Mouse (Mus musculus): ENCODE data around the gene Ndufa8. TPM values are rescaled to one million over a fixed set of nuclear protein-coding genes. Genes with fewer than 3 reads are reported as not detected.
A peak's percentile ranks its signal among the peaks of the same experiment; 100 is the strongest.

Gene Ndufa8
- polyA plus RNA-seq, 1 experiment from 2014 or later: 236 TPM

GRCm38 (mm10) chr2:36034898-36035297, 14.3 kb downstream of the Ndufa8 start:
- DNase-seq (ENCODE audit: low spot score) (no peak), ATAC-seq (ENCODE audit: low read depth) (peak; percentile 26; the same call in 1 of the 2 replicates)
- no peaks in the 10 kb centered on the region for H3K9me3 ChIP-seq (ENCODE audit: control insufficient read depth, low read length)
- 84% methylated on average over 7 of the region's 7 CpGs for WGBS
- H3K27me3 ChIP-seq (replicated peaks; ENCODE audit: control insufficient read depth, insufficient read depth, low read length): no peaks in the 10 kb centered on the region
- H3K4me2 ChIP-seq (ENCODE audit: low read depth, low read length): no peak overlapping the region
- H3K4me3 ChIP-seq (ENCODE audit: low read depth, low read length): no peak overlapping the region
- H3K9ac ChIP-seq (ENCODE audit: low read depth, low read length): no peak overlapping the region
- peaks cover 47% of the 10 kb centered on the region for H3K36me3 ChIP-seq (ENCODE audit: control insufficient read depth, insufficient read depth, low read length)
- no peak overlapping the region for H3K27ac ChIP-seq (replicated peaks; ENCODE audit: low read depth, low read length)
- no peaks in the 10 kb centered on the region for H3K4me1 ChIP-seq (ENCODE audit: control insufficient read depth, insufficient read depth, low read length)

GRCm38 (mm10) chr2:36033966-36034365, 15.2 kb downstream of the Ndufa8 start:
- no peak overlapping the region for H3K9ac ChIP-seq (ENCODE audit: low read depth, low read length)
- H3K4me3 ChIP-seq (ENCODE audit: low read depth, low read length): no peak overlapping the region
- H3K4me2 ChIP-seq (ENCODE audit: low read depth, low read length): no peak overlapping the region
- WGBS: 65% methylated on average over 7 of the region's 7 CpGs
- DNase-seq (ENCODE audit: low spot score): no peak
- H3K4me1 ChIP-seq (ENCODE audit: control insufficient read depth, insufficient read depth, low read length): no peaks in the 10 kb centered on the region
- peaks cover 38% of the 10 kb centered on the region for H3K36me3 ChIP-seq (ENCODE audit: control insufficient read depth, insufficient read depth, low read length)
- no peak overlapping the region for H3K27ac ChIP-seq (replicated peaks; ENCODE audit: low read depth, low read length)
- H3K27me3 ChIP-seq (replicated peaks; ENCODE audit: control insufficient read depth, insufficient read depth, low read length): no peaks in the 10 kb centered on the region
- ATAC-seq (ENCODE audit: low read depth): no peak
- no peaks in the 10 kb centered on the region for H3K9me3 ChIP-seq (ENCODE audit: control insufficient read depth, low read length)

GRCm38 (mm10) chr2:36032884-36033283, 16.3 kb downstream of the Ndufa8 start:
- H3K4me3 ChIP-seq (ENCODE audit: low read depth, low read length): no peak overlapping the region
- H3K27ac ChIP-seq (replicated peaks; ENCODE audit: low read depth, low read length): no peak overlapping the region
- peaks cover 28% of the 10 kb centered on the region for H3K36me3 ChIP-seq (ENCODE audit: control insufficient read depth, insufficient read depth, low read length)
- no peaks in the 10 kb centered on the region for H3K9me3 ChIP-seq (ENCODE audit: control insufficient read depth, low read length)
- H3K27me3 ChIP-seq (replicated peaks; ENCODE audit: control insufficient read depth, insufficient read depth, low read length): no peaks in the 10 kb centered on the region
- 79% methylated on average over 7 of the region's 7 CpGs for WGBS
- no peak for DNase-seq (ENCODE audit: low spot score)
- ATAC-seq (ENCODE audit: low read depth): no peak
- H3K4me1 ChIP-seq (ENCODE audit: control insufficient read depth, insufficient read depth, low read length): no peaks in the 10 kb centered on the region
- H3K9ac ChIP-seq (ENCODE audit: low read depth, low read length): no peak overlapping the region
- no peak overlapping the region for H3K4me2 ChIP-seq (ENCODE audit: low read depth, low read length)

- H3K27me3 ChIP-seq (replicated peaks; ENCODE audit: control insufficient read depth, insufficient read depth, low read length): no peaks in the 10 kb centered on the region
- H3K4me3 ChIP-seq (ENCODE audit: low read depth, low read length): no peak overlapping the region
- H3K4me1 ChIP-seq (ENCODE audit: control insufficient read depth, insufficient read depth, low read length): no peaks in the 10 kb centered on the region
- H3K27ac ChIP-seq (replicated peaks; ENCODE audit: low read depth, low read length): no peak overlapping the region
- peak; percentile 22 for DNase-seq (ENCODE audit: low spot score)
- H3K9ac ChIP-seq (ENCODE audit: low read depth, low read length): no peak overlapping the region
- H3K36me3 ChIP-seq (ENCODE audit: control insufficient read depth, insufficient read depth, low read length): no peaks in the 10 kb centered on the region
- ATAC-seq (ENCODE audit: low read depth): no peak
- H3K4me2 ChIP-seq (ENCODE audit: low read depth, low read length): no peak overlapping the region
- no peaks in the 10 kb centered on the region for H3K9me3 ChIP-seq (ENCODE audit: control insufficient read depth, low read length)
- WGBS: 49% methylated on average over 3 of the region's 3 CpGs
These were observed 25.9 kb downstream of the Ndufa8 start for GRCm38 (mm10) chr2:36023291-36023690.

GRCm38 (mm10) chr2:36021385-36022159, 27.6 kb downstream of the Ndufa8 start:
- Histone ChIP-seq H3K4me2 (ENCODE audit: low read depth, low read length) (peak overlapping the region; percentile 59), H3K4me1 (ENCODE audit: control insufficient read depth, insufficient read depth, low read length) (no peaks in the 10 kb centered on the region), H3K4me3 (ENCODE audit: low read depth, low read length) (peak overlapping the region; percentile 30), H3K27ac (replicated peaks; ENCODE audit: low read depth, low read length) (no peak overlapping the region), H3K36me3 (ENCODE audit: control insufficient read depth, insufficient read depth, low read length) (no peaks in the 10 kb centered on the region), H3K9me3 (ENCODE audit: control insufficient read depth, low read length) (no peaks in the 10 kb centered on the region), H3K9ac (ENCODE audit: low read depth, low read length) (0 out of 2 replicates have a peak overlapping the region, but pooled peaks have one; percentile 35), H3K27me3 (replicated peaks; ENCODE audit: control insufficient read depth, insufficient read depth, low read length) (no peaks in the 10 kb centered on the region)
- ATAC-seq (ENCODE audit: low read depth): peak; percentile 67; the same call in 1 of the 2 replicates
- DNase-seq (ENCODE audit: low spot score): peak; percentile 82
- 9% methylated on average over 28 of the region's 32 CpGs for WGBS

- Histone ChIP-seq H3K4me2 (ENCODE audit: low read depth, low read length) (no peak overlapping the region), H3K27ac (replicated peaks; ENCODE audit: low read depth, low read length) (no peak overlapping the region), H3K4me3 (ENCODE audit: low read depth, low read length) (no peak overlapping the region), H3K9ac (ENCODE audit: low read depth, low read length) (no peak overlapping the region), H3K27me3 (replicated peaks; ENCODE audit: control insufficient read depth, insufficient read depth, low read length) (peaks cover 9% of the 10 kb centered on the region), H3K4me1 (ENCODE audit: control insufficient read depth, insufficient read depth, low read length) (peaks cover 11% of the 10 kb centered on the region), H3K36me3 (ENCODE audit: control insufficient read depth, insufficient read depth, low read length) (no peaks in the 10 kb centered on the region), H3K9me3 (ENCODE audit: control insufficient read depth, low read length) (no peaks in the 10 kb centered on the region)
- ATAC-seq (ENCODE audit: low read depth) (no peak), DNase-seq (ENCODE audit: low spot score) (no peak)
- WGBS: 63% methylated on average over 12 of the region's 12 CpGs
These were observed 36.2 kb downstream of the Ndufa8 start for GRCm38 (mm10) chr2:36013010-36013409.

GRCm38 (mm10) chr2:36011331-36011825, 37.8 kb downstream of the Ndufa8 start:
- Histone ChIP-seq H3K9ac (ENCODE audit: low read depth, low read length) (peak overlapping the region; percentile 62), H3K36me3 (ENCODE audit: control insufficient read depth, insufficient read depth, low read length) (no peaks in the 10 kb centered on the region), H3K4me1 (ENCODE audit: control insufficient read depth, insufficient read depth, low read length) (peaks cover 11% of the 10 kb centered on the region), H3K27me3 (replicated peaks; ENCODE audit: control insufficient read depth, insufficient read depth, low read length) (peaks cover 9% of the 10 kb centered on the region), H3K4me2 (ENCODE audit: low read depth, low read length) (peak overlapping the region; percentile 85), H3K27ac (replicated peaks; ENCODE audit: low read depth, low read length) (no peak overlapping the region), H3K4me3 (ENCODE audit: low read depth, low read length) (peak overlapping the region; percentile 45), H3K9me3 (ENCODE audit: control insufficient read depth, low read length) (no peaks in the 10 kb centered on the region)
- under 1% methylated on average over 41 of the region's 44 CpGs for WGBS
- ATAC-seq (ENCODE audit: low read depth): peak; percentile 25; the same call in 1 of the 2 replicates
- peak; percentile 17 for DNase-seq (ENCODE audit: low spot score)

GRCm38 (mm10) chr2:36010579-36010978, 38.6 kb downstream of the Ndufa8 start:
- no peaks in the 10 kb centered on the region for H3K36me3 ChIP-seq (ENCODE audit: control insufficient read depth, insufficient read depth, low read length)
- H3K9me3 ChIP-seq (ENCODE audit: control insufficient read depth, low read length): no peaks in the 10 kb centered on the region
- no peak overlapping the region; the same call in 1 of the 2 replicates for H3K4me3 ChIP-seq (ENCODE audit: low read depth, low read length)
- DNase-seq (ENCODE audit: low spot score) (no peak), ATAC-seq (ENCODE audit: low read depth) (no peak)
- H3K9ac ChIP-seq (ENCODE audit: low read depth, low read length): no peak overlapping the region
- peak overlapping the region; percentile 85; the same call in 1 of the 2 replicates for H3K4me2 ChIP-seq (ENCODE audit: low read depth, low read length)
- H3K27me3 ChIP-seq (replicated peaks; ENCODE audit: control insufficient read depth, insufficient read depth, low read length): peaks cover 9% of the 10 kb centered on the region
- H3K4me1 ChIP-seq (ENCODE audit: control insufficient read depth, insufficient read depth, low read length): peaks cover 11% of the 10 kb centered on the region
- H3K27ac ChIP-seq (replicated peaks; ENCODE audit: low read depth, low read length): no peak overlapping the region
- WGBS: 54% methylated on average over 6 of the region's 8 CpGs

Measured in embryonic facial prominence, embryonic 14.5 days (tissue).